Mouse (Mus musculus): Measurements from ENCODE around the gene Prodh2.
"Not testable (repeated sequence)": the region's sequence is repeated elsewhere in the genome, so short reads cannot be mapped to it uniquely, and the experiment has no call there.

Prodh2 gene

DNA sequence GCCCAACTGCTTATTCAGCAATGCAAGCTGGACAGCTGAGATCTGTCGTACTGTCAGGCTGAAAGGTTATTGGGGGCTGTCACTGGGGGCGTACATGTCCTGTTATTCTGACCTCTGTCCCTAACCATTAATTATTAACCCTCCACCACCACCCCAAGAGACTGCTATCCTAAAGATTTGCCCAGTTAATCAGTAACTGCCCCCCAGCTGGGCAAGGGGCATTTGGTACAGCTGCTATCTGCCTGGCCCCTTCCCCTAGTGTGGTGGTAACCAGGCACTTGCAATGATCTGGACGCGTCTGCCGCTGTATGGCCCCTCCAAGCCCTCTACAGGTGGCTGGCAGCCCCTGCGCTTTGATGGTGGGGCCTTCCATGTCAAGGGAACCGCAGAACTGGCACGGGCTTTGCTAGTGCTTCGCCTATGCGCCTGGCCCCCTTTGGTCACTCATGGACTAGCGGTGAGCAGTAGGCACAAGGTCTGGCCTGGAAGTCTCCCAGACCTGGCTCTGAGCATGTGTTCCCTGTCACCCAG is at the start of gene Prodh2:
Gene Prodh2, plus strand, starts transcription at position 222 of the 531 bp plus-strand sequence.
- no peak for DNase-seq (ENCODE audit: low read depth)

GRCm38 (mm10) chr7:30443696-30444095 is 49.7 kb upstream of the Prodh2 start:
- DNase-seq (ENCODE audit: low read depth), result no peak

GRCm38 (mm10) chr7:30444154-30444970 is 49.1 kb upstream of the Prodh2 start:
- no peak for DNase-seq (ENCODE audit: low read depth)

DNA sequence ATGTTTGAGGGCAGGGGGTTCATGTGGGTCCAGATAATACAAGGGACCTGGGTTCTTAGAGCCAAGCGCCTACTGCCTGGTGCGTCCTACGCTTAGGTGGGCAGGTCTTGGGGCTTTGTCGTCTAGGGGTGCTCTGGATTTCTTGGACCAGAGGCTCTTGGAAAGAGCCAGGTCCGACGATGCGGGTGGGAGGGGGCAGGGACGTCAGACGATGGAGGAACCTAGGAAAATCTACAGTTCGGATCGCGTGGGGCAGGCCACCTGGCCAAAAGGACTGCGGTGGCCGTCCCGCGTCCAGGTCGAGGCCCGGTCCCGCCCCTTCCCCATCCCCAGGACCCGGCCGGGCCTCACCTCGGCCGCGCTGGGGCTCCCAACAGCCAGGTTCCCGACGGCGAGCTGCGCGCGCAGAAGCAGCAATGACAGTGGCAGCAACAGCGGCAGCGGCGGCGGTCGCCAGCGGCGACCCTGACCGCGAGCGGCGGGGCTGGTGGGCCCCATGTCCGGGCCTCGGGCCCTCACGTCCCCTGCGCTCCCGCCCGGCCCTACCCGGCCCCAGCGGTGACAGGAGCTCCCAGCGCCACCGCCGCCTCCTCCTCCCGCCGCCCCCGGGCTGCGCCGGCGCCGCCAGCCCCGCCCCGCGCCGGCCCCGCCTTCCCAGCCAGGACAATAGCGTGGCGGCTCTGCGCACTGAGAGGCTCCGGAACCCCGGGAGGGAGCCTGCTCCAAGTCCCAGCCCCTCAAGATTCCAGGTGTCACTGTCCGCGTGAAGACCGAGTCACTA is 48.3 kb upstream of the Prodh2 start, which contains the start of gene Aplp1:
Gene Aplp1, minus strand, starts transcription at position 565 of the 781 bp plus-strand sequence.
- no peak for DNase-seq (ENCODE audit: low read depth)

GRCm38 (mm10) chr7:30450241-30450640 is 43.2 kb upstream of the Prodh2 start:
- DNase-seq (ENCODE audit: low read depth), result no peak

- DNase-seq (ENCODE audit: low read depth), result no peak
These were observed 40.1 kb upstream of the Prodh2 start for GRCm38 (mm10) chr7:30453327-30453726.

DNA sequence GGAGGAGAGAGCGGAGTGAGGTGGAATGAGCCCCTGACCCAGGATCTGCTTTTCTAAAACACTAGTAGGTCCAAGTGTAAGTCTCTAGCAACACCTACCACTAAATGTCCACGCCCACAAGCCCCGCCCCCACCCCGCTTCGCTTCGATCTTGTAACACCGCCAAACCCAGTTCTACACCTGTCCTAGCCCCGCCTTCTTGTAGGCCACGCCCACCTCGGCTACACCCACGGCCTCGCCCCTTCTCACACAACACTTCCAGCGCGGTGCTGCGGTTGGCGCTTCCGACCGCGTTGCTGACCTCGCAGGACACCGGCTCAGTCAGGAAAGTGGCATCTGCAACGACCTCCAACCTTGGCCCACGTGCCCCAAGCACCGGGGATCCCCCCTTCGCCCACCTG is 39.7 kb upstream of the Prodh2 start:
- peak; percentile 43 for DNase-seq (ENCODE audit: low read depth)

DNA sequence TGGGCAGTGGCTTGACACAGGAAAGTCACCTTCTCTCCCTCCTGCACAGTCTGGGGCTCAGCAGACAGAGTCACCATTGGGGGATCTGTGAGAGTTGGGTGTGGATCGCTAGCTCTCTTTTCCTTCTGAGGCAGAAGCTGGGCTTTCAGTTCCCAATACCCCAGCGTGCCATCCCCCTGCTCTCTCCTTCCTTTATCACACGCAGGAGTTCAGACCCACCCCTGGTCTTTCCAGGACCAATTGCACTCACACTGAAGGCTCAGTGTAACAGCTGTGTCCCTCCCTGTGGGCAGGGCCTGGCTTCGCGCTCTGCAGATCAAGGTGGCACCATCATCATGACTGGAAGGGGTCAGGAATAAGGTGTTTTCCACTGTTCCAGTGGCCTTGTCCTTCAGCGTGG is 39.2 kb upstream of the Prodh2 start:
- DNase-seq (ENCODE audit: low read depth), result no peak

GRCm38 (mm10) chr7:30456487-30456886 is 36.9 kb upstream of the Prodh2 start:
- DNase-seq (ENCODE audit: low read depth), result no peak

DNA sequence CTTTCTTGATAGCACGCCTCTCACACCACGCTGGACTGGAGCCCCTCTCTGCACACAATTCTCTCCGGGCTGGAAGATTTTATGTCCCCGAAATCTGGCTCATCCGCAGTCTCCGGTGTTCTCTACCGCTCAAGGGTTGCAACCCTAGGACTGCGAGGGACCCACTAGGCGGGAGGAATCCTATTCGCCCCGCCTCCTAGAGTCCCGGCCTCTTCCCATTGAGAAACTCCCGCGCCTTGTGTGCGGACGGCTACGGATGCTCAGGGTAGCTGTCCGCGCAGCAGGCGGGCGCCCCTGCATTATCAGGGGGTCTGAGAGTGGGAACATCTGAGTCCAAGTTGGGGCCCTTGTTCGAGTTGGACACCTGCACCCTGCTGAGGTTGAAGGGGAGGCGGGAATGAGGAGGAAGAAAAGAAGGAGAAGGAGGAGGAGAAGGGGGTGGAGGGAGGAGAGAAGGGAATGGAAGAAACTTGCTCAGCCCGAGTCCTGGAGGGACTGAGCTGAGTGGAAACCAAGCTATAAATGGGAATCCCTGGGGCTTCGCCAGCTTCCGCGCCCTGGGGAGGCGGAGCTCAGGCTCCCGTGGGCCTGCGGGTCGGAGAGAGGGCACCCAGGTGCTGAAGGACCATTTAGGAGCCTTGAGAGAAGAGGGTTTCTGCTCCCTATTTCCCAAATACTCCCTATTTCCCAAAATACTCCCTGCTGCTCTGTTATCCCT is 36.4 kb upstream of the Prodh2 start:
- no peak for DNase-seq (ENCODE audit: low read depth)

DNA sequence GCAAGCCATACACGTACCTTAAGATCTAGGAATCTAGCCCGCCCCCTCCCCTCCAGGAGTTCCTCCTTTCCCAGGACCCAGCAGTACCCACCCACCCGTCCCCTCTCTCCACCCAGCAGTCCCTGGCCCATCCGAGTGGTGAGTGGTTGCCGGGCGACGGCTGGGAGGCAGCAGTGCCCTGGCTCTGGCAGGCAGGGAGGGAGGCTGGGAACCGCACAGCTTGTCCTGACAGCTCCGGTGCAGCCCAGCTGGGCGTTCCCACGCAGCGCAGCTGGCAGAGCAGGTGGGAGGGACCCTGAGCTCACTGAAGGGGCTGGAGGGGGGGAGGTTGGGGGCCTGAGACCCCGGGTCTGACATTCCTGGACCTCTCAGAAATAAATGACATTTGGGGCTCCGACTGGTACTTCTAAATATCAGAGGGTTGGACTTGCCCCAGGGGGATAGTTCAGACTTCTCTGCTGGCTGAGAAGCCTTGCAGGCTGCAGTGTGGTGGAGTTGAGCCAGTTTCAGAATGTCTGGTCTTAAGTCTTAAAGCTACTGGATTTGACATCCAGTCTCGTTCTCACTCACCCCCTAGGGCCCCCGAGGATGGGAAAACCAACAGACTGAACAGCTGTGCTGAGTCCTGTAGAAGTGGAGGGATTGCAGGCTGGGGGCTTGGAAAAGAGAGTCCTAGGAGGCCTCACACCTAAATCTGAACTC is 35.6 kb upstream of the Prodh2 start, which contains the start of the genes Kirrel2 and Nphs1:
Gene Kirrel2, minus strand, starts transcription at position 62 of the 702 bp plus-strand sequence.
Gene Nphs1, plus strand, starts transcription at position 687 of the 702 bp plus-strand sequence.
- DNase-seq (ENCODE audit: low read depth), result no peak

DNA sequence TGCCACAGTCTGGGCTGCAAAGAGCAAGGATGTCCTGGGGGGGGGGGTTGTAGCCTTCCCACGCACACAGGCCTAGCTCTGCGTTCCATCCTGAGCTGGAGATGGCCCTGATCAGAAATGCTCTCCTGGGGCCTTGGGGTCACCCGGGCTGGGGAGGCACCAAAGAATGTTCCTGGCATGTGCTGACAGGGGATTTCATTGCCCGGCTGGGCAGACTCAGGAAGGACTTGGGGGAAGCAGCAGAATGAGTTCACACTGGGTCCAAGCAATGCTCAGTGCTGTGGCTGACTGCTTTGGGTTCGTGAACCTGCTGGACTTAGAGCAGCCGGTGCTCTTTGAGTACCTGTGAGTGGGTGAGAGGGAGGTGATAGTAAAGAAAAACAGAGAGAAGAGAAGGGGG is 33.9 kb upstream of the Prodh2 start:
- no peak for DNase-seq (ENCODE audit: low read depth)

DNA sequence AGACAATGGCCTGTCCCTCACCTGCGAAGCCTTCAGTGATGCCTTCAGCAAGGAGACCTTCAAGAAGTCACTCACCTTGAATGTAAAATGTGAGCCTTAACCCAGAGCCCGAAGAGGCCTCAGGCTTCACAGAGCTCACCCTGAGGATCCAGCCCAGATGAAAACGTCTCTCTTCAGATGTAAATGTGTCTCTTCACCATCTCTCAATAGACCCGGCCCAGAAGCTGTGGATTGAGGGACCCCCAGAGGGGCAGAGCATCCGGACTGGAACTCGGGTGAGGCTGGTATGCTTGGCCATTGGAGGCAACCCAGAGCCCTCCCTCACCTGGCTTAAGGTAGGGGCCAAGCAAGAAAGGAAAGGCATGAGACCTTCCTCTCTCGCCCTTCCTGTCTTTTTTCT is 29.9 kb upstream of the Prodh2 start:
- no peak for DNase-seq (ENCODE audit: low read depth)

- DNase-seq (ENCODE audit: low read depth), result no peak
These were observed 29.4 kb upstream of the Prodh2 start for GRCm38 (mm10) chr7:30463996-30464395.

DNA sequence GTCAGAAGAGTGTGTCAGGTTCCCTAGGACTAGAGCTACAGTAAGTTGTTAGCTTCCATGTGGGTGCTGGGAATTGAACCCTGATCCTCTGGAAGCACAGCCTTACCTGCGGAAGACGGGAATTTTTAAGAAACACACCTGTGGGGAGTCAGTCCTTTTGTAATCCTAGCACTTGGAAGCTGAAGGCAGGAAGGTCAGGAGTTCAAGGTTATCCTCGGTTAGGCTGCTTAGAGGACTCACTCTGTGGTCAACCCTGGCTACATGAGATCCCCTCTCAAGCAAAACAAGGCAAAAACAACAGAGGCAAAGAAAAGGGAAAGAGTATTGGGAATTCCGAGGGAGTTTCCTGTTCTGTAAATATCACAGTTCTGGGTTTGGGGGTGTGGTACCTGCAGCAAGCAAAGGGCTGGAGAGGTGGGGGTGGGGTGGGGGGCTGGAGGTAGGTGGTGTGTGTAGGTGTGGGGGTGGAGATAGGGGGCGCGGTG is 28.6 kb upstream of the Prodh2 start:
- no peak for DNase-seq (ENCODE audit: low read depth)

DNA sequence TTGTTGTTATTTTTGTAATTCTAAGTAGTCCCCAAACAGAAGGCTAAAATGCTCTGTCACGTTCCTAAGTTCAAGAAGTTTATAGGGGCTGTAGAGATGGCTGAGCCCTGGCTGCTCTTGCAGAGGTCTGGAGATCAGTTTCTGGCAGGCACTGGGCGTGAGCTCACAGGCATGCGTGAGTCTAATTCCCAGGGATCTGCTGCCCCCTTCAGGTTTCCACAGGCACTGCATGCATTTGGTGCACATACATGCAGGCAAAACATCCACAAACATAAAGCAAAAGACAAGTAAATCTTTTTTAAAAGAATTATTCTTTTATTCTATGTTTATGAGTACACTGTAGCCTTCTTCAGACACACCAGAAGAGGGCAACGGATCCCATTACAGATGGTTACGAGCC is 21.0 kb upstream of the Prodh2 start:
- DNase-seq (ENCODE audit: low read depth), result peak; percentile 34

DNA sequence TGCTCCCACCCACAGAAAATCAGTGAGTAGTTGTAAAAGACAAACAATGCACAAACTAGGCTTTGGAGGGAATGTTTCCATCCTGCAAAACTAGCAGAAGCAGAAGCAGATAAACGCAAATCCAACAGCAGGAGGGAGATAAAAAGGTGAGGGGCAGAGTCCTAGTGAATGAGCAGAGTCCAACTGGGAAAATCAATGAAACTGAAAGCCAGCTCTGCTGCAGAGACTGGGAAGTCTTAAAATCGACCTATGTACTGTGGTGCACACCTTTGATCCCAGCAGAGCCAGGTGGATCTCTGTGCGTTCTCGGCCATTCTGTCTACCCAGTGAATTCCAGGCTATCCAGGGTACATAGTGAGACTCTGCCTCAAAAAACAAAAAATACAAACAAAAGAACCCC is 18.4 kb upstream of the Prodh2 start:
- no peak for DNase-seq (ENCODE audit: low read depth)

- not testable (repeated sequence) for DNase-seq (ENCODE audit: low read depth)
These were observed 17.3 kb upstream of the Prodh2 start for GRCm38 (mm10) chr7:30476136-30476535.

DNA sequence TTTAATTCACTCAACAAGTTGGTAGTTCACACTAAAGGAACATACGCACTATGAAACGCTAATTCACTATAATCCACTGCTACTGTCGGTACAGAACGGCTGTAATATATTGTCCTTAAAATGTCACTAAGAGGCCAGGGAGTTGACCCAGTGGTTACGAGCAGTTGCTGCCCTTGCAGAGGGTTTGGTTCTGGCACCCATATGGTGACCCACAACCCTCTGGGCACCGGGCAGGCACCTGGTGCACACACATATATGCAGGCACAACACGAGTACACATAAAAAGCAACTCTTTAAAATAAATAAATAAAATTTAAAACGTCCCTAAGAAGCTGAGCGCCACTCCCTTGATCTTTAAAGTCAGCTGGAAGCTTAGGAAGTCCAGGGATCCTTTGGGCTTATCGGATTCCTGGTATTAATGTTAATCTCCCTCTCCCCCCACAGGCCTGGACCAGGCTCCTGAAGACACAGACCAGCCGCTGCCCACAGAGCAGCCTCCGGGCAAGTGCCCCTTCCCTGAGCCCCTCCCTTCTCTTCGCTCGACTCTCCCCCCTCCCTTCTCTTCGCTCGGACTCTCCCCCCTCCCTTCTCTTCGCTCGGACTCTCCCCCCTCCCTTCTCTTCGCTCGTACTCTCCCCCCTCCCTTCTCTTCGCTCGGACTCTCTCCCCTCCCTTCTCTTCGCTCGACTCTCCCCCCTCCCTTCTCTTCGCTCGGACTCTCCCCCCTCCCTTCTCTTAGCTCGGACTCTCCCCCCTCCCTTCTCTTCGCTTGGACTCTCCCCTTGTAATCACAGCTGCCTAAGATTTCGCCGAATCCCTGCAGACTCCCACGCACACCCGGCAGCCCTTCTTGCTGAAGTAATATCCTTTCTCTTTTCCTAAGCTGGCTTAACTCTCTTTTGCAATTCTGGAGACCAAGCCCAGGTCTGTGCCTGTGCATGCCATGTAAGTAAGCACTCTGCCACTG is 15.7 kb upstream of the Prodh2 start:
- no peak for DNase-seq (ENCODE audit: low read depth)

- DNase-seq (ENCODE audit: low read depth), result peak; percentile 33
These were observed 9.2 kb upstream of the Prodh2 start for GRCm38 (mm10) chr7:30484250-30484649.

Measured in c-Kit-positive CD71-negative TER-119-negative erythroid progenitor cells, embryonic 14.5 days (primary cell).